Mouse (Mus musculus): ENCODE data around the gene Tbck. TPM values are rescaled to one million over a fixed set of nuclear protein-coding genes. Genes with fewer than 3 reads are reported as not detected.

Gene Tbck
- polyA plus RNA-seq, 1 experiment: 4.7 TPM

- no peaks in the 10 kb centered on the region for H3K4me1 ChIP-seq (replicated peaks; ENCODE audit: control insufficient read depth, insufficient read depth, low read length)
- H3K27me3 ChIP-seq (ENCODE audit: control insufficient read depth, insufficient read depth, low read length): no peaks in the 10 kb centered on the region
- no peak overlapping the region for H3K27ac ChIP-seq (ENCODE audit: control insufficient read depth, insufficient read depth, low read length)
- no peak for DNase-seq
- WGBS: 87% methylated on average over 3 of the region's 3 CpGs
- H3K36me3 ChIP-seq (ENCODE audit: control insufficient read depth, insufficient read depth, low read length): no peaks in the 10 kb centered on the region
- TF ChIP-seq CTCF (IDR thresholded peaks at IDR 0.05; ENCODE audit: borderline replicate concordance, control insufficient read depth, extremely low read depth, insufficient read depth, low read length, poor library complexity): no peak
- TF ChIP-seq POLR2A (IDR thresholded peaks at IDR 0.05; ENCODE audit: control insufficient read depth, extremely low read depth, insufficient read depth, low read length, poor library complexity): no peak
- no peak overlapping the region for H3K4me3 ChIP-seq (ENCODE audit: control insufficient read depth, insufficient read depth, low read length)
These were observed 129.2 kb downstream of the Tbck start for GRCm38 (mm10) chr3:132813147-132813546.

DNA sequence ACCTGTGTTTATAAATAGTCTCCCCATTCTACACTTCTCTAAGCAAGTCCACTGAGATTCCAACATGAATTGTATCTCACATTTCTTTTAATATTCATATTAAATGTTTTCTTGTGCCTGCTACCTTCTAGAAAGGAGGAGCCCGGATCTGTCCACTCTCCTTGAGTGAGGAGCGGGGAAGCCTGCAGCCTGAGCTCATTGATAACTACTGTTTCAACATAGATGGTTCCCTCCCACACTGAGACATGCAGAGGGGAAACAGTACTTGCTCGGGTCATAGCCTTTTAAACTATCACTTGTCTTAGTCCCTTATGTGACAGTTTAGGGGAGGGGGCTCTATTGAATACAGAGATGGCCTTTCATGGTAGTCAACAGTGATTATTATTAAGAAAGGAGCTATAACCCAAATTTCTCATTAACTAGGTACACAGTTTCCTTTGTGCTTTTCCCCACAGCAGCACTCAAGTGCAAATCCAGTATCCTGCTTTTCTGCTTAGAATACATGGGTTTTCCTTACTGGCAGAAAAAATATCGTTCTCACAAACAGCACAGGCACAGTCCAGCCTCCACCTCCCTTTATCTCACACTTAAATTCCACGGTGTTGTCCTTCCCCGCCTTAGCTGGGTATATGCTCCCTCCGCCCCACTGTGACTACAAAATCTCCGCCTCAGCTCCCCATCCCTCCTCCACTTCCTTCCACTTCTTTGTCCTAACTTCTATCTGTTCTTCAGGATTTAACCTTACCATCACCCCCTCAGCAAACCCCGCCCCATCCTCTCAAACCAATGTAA is 130.0 kb downstream of the Tbck start:
- TF ChIP-seq CTCF (IDR thresholded peaks at IDR 0.05; ENCODE audit: borderline replicate concordance, control insufficient read depth, extremely low read depth, insufficient read depth, low read length, poor library complexity): no peak
- no peak for TF ChIP-seq POLR2A (IDR thresholded peaks at IDR 0.05; ENCODE audit: control insufficient read depth, extremely low read depth, insufficient read depth, low read length, poor library complexity)
- Histone ChIP-seq H3K36me3 (ENCODE audit: control insufficient read depth, insufficient read depth, low read length) (no peaks in the 10 kb centered on the region), H3K27me3 (ENCODE audit: control insufficient read depth, insufficient read depth, low read length) (no peaks in the 10 kb centered on the region), H3K27ac (ENCODE audit: control insufficient read depth, insufficient read depth, low read length) (no peak overlapping the region), H3K4me1 (replicated peaks; ENCODE audit: control insufficient read depth, insufficient read depth, low read length) (no peaks in the 10 kb centered on the region), H3K4me3 (ENCODE audit: control insufficient read depth, insufficient read depth, low read length) (no peak overlapping the region)
- DNase-seq: no peak
- 96% methylated on average over 9 of the region's 9 CpGs for WGBS

GRCm38 (mm10) chr3:132814791-132815496 is 131.0 kb downstream of the Tbck start:
- H3K27me3 ChIP-seq (ENCODE audit: control insufficient read depth, insufficient read depth, low read length): no peaks in the 10 kb centered on the region
- H3K4me1 ChIP-seq (replicated peaks; ENCODE audit: control insufficient read depth, insufficient read depth, low read length): no peaks in the 10 kb centered on the region
- TF ChIP-seq POLR2A (IDR thresholded peaks at IDR 0.05; ENCODE audit: control insufficient read depth, extremely low read depth, insufficient read depth, low read length, poor library complexity) (no peak), CTCF (IDR thresholded peaks at IDR 0.05; ENCODE audit: borderline replicate concordance, control insufficient read depth, extremely low read depth, insufficient read depth, low read length, poor library complexity) (no peak)
- no peak overlapping the region for H3K27ac ChIP-seq (ENCODE audit: control insufficient read depth, insufficient read depth, low read length)
- DNase-seq: no peak
- no peaks in the 10 kb centered on the region for H3K36me3 ChIP-seq (ENCODE audit: control insufficient read depth, insufficient read depth, low read length)
- 87% methylated on average over 10 of the region's 10 CpGs for WGBS
- no peak overlapping the region for H3K4me3 ChIP-seq (ENCODE audit: control insufficient read depth, insufficient read depth, low read length)

- WGBS: 93% methylated on average over 4 of the region's 4 CpGs
- Histone ChIP-seq H3K27me3 (ENCODE audit: control insufficient read depth, insufficient read depth, low read length) (no peaks in the 10 kb centered on the region), H3K4me3 (ENCODE audit: control insufficient read depth, insufficient read depth, low read length) (no peak overlapping the region), H3K4me1 (replicated peaks; ENCODE audit: control insufficient read depth, insufficient read depth, low read length) (no peaks in the 10 kb centered on the region), H3K27ac (ENCODE audit: control insufficient read depth, insufficient read depth, low read length) (no peak overlapping the region), H3K36me3 (ENCODE audit: control insufficient read depth, insufficient read depth, low read length) (no peaks in the 10 kb centered on the region)
- TF ChIP-seq CTCF (IDR thresholded peaks at IDR 0.05; ENCODE audit: borderline replicate concordance, control insufficient read depth, extremely low read depth, insufficient read depth, low read length, poor library complexity) (no peak), POLR2A (IDR thresholded peaks at IDR 0.05; ENCODE audit: control insufficient read depth, extremely low read depth, insufficient read depth, low read length, poor library complexity) (no peak)
- no peak for DNase-seq
These were observed 131.8 kb downstream of the Tbck start for GRCm38 (mm10) chr3:132815497-132816326.

- no peak overlapping the region for H3K4me3 ChIP-seq (ENCODE audit: control insufficient read depth, insufficient read depth, low read length)
- TF ChIP-seq CTCF (IDR thresholded peaks at IDR 0.05; ENCODE audit: borderline replicate concordance, control insufficient read depth, extremely low read depth, insufficient read depth, low read length, poor library complexity) (no peak), POLR2A (IDR thresholded peaks at IDR 0.05; ENCODE audit: control insufficient read depth, extremely low read depth, insufficient read depth, low read length, poor library complexity) (no peak)
- H3K4me1 ChIP-seq (replicated peaks; ENCODE audit: control insufficient read depth, insufficient read depth, low read length): no peaks in the 10 kb centered on the region
- H3K27ac ChIP-seq (ENCODE audit: control insufficient read depth, insufficient read depth, low read length): no peak overlapping the region
- no peaks in the 10 kb centered on the region for H3K27me3 ChIP-seq (ENCODE audit: control insufficient read depth, insufficient read depth, low read length)
- 94% methylated on average over 2 of the region's 2 CpGs for WGBS
- no peak for DNase-seq
- no peaks in the 10 kb centered on the region for H3K36me3 ChIP-seq (ENCODE audit: control insufficient read depth, insufficient read depth, low read length)
These were observed 135.5 kb downstream of the Tbck start for GRCm38 (mm10) chr3:132819408-132819807.

Data from thymus, adult 2 months (tissue).